Mouse (Mus musculus) megakaryocyte progenitor cell, adult 5-6 weeks (primary cell): ENCODE data around the gene Zfp384. TPM values are rescaled to one million over a fixed set of nuclear protein-coding genes. Genes with fewer than 3 reads are reported as not detected.
A peak's percentile ranks its signal among the peaks of the same experiment; 100 is the strongest.

Source experiments
- ATAC-seq: replicated peaks from 2 replicates; pipeline ENCODE4 v1.8.0; 2016; ENCODE audit warnings: mild to moderate bottlenecking, moderate TSS enrichment, inconsistent platforms; ENCODE audit not compliant: poor library complexity
- total RNA-seq, 2 experiments: library from RNA; stranded (forward) in 1 of 2; stranded (reverse) in 1 of 2; fragments of 157-497, 149-512 nt in 1 of 2; fragments of 200-1000 nt in 1 of 2; gene quantifications; 2 replicates each; pipeline versions ENCODE4 v1.2.3 to v1.2.4; 2015 to 2017

The Zfp384 gene
- total RNA-seq, 2 experiments from 2014 or later: 26.2 to 69.9 TPM

DNA sequence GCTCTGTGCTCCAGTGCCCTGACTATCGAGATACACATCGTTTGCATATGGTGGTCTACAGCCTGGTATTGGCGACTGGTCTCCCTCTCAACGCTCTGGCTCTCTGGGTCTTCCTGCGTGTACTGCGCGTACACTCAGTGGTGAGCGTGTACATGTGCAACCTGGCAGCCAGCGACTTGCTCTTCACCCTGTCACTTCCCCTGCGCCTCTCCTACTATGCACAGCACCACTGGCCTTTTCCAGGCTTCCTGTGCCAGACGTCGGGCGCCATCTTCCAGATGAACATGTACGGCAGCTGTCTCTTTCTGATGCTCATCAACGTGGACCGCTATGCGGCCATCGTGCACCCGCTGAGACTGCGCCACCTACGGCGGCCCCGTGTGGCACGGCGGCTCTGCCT lies 72.4 kb downstream of the Zfp384 start:
- no peak for ATAC-seq

DNA sequence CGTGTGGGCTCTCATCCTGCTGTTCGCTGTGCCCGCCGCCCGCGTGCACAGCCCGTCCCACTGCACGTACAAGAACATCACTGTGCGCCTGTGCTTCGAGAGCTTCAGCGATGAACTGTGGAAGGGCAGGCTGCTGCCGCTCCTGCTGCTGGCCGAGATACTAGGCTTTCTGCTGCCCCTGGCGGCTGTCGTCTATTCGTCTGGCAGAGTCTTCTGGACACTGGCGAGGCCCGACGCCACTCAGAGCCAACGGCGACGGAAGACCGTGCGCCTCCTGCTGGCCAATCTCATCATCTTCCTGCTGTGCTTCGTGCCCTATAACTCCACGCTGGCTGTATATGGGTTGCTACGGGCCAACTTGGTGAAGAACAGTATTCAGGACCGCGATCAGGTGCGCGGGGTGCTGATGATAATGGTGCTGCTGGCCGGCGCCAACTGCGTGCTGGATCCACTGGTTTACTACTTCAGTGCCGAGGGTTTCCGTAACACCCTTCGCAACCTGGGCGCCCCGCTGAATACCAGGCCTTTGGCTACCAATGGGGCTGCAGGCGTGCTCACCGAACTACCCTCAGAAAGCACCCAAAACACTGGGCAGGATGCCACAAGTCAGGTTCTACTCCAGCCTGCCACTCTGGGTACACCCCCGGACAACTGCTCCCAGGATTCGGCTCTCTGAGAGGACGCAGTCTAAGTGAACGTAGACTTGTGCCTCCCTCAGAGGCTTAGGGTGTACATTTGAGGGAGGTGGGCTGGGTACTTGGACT lies 73.0 kb downstream of the Zfp384 start:
- ATAC-seq: no peak

DNA sequence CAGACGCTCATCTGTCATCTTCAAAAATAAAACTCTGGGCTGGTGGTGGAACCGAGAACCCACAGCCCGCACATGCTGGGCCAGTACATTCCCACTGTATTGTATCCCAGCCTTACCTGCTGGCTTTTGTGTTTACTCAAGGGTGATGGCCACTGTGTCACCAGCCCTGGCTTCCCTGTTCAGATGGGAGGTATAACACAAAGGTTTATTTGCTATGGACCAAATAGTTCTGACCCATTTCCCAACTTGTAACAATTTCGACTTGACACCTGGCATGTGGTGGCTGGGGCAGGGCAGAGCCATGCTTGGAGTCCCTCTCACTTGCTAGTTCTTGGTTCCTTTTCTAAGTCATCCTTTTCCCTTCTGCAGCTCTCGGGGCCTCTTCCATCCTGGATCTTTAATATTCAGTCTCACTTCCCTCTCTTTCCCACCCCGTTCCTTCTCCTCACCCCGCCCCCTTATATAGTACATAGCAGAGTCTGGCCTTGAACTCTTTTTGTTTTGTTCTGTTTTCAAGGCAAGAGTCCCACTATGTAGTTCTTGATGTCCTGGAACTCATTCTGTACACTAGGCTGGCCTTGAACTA lies 73.9 kb downstream of the Zfp384 start:
- ATAC-seq: no peak

DNA sequence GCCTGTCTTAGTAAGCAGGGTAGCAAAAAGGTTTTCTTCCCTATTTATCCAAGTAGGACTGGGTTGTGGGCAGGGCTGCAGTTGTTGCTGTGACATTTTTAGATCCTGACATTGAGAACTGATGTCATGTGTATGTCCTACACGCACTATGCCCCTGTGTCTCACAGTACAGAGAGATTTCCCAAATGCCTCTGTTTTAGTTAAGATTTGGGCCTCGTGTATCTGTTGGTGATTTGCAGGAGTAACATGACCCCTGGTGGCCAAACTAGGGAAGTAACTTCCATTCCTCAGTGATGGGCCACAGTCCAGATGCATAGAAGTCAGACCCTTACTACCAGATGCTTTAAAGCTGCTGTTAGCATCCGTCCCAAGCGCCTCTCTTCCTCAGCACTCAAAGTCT lies 75.5 kb downstream of the Zfp384 start:
- ATAC-seq: peak; percentile 66

Other genes with a start within 250 kb of the Zfp384 start
- gene Eno2, start 239.5 kb upstream of the Zfp384 start, total RNA-seq (2015): not detected in 2 replicates
- gene Eno2, start 239.5 kb upstream of the Zfp384 start, total RNA-seq (2017): not detected in 2 replicates
- gene Lrrc23, start 229.4 kb upstream of the Zfp384 start, total RNA-seq (2015): not detected in 2 replicates
- gene Lrrc23, start 229.4 kb upstream of the Zfp384 start, total RNA-seq (2017): 0.17 TPM in 1 of 2 replicates, not detected in the other
- 1.6 and 2.2 TPM in 2 replicates for gene Spsb2, start 200.5 kb upstream of the Zfp384 start, total RNA-seq (2015)
- gene Spsb2, start 200.5 kb upstream of the Zfp384 start, total RNA-seq (2017): 6.0 and 9.0 TPM in 2 replicates
- 279 and 298 TPM in 2 replicates for gene Tpi1, start 194.8 kb upstream of the Zfp384 start, total RNA-seq (2015)
- gene Tpi1, start 194.8 kb upstream of the Zfp384 start, total RNA-seq (2017): 240 and 287 TPM in 2 replicates
- 42.0 and 46.7 TPM in 2 replicates for gene Usp5, start 179.7 kb upstream of the Zfp384 start, total RNA-seq (2015)
- gene Usp5, start 179.7 kb upstream of the Zfp384 start, total RNA-seq (2017): 86.1 and 87.7 TPM in 2 replicates
- gene Cdca3, start 179.6 kb upstream of the Zfp384 start, total RNA-seq (2015): 130 and 145 TPM in 2 replicates
- gene Cdca3, start 179.6 kb upstream of the Zfp384 start, total RNA-seq (2017): 149 and 159 TPM in 2 replicates
- not detected in 2 replicates for gene Gnb3, start 168.9 kb upstream of the Zfp384 start, total RNA-seq (2015)
- gene Gnb3, start 168.9 kb upstream of the Zfp384 start, total RNA-seq (2017): not detected in 2 replicates
- 1.3 and 3.5 TPM in 2 replicates for gene P3h3, start 151.4 kb upstream of the Zfp384 start, total RNA-seq (2015)
- 1.00 and 2.5 TPM in 2 replicates for gene P3h3, start 151.4 kb upstream of the Zfp384 start, total RNA-seq (2017)
- gene Gpr162, start 145.2 kb upstream of the Zfp384 start, total RNA-seq (2015): not detected in 2 replicates
- gene Gpr162, start 145.2 kb upstream of the Zfp384 start, total RNA-seq (2017): not detected in 2 replicates
- 0.42 and 1.0 TPM in 2 replicates for gene Cd4, start 120.9 kb upstream of the Zfp384 start, total RNA-seq (2015)
- 0.08 and 1.0 TPM in 2 replicates for gene Cd4, start 120.9 kb upstream of the Zfp384 start, total RNA-seq (2017)
- gene Lag3, start 97.4 kb upstream of the Zfp384 start, total RNA-seq (2015): 0.81 and 1.3 TPM in 2 replicates
- gene Lag3, start 97.4 kb upstream of the Zfp384 start, total RNA-seq (2017): 0.08 and 1.0 TPM in 2 replicates
- 15.9 and 18.8 TPM in 2 replicates for gene Ptms, start 89.0 kb upstream of the Zfp384 start, total RNA-seq (2015)
- 14.0 and 26.1 TPM in 2 replicates for gene Ptms, start 89.0 kb upstream of the Zfp384 start, total RNA-seq (2017)
- gene Mlf2, start 77.8 kb upstream of the Zfp384 start, total RNA-seq (2015): 71.3 and 82.7 TPM in 2 replicates
- 57.0 and 58.8 TPM in 2 replicates for gene Mlf2, start 77.8 kb upstream of the Zfp384 start, total RNA-seq (2017)
- 86.3 and 90.2 TPM in 2 replicates for gene Cops7a, start 43.6 kb upstream of the Zfp384 start, total RNA-seq (2015)
- gene Cops7a, start 43.6 kb upstream of the Zfp384 start, total RNA-seq (2017): 56.1 and 61.8 TPM in 2 replicates
- 0.15 TPM in 1 of 2 replicates, not detected in the other for gene Pianp, start 12.5 kb upstream of the Zfp384 start, total RNA-seq (2015)
- gene Pianp, start 12.5 kb upstream of the Zfp384 start, total RNA-seq (2017): not detected in 2 replicates
- gene Ing4, start 30.6 kb downstream of the Zfp384 start, total RNA-seq (2015): 22.8 and 25.2 TPM in 2 replicates
- gene Ing4, start 30.6 kb downstream of the Zfp384 start, total RNA-seq (2017): 44.4 and 49.8 TPM in 2 replicates
- gene Acrbp, start 40.5 kb downstream of the Zfp384 start, total RNA-seq (2015): 8.1 and 9.5 TPM in 2 replicates
- 3.6 and 5.8 TPM in 2 replicates for gene Acrbp, start 40.5 kb downstream of the Zfp384 start, total RNA-seq (2017)
- 6.7 and 10.6 TPM in 2 replicates for gene Lpar5, start 58.8 kb downstream of the Zfp384 start, total RNA-seq (2015)
- 3.5 and 6.7 TPM in 2 replicates for gene Lpar5, start 58.8 kb downstream of the Zfp384 start, total RNA-seq (2017)
- gene Chd4, start 86.8 kb downstream of the Zfp384 start, total RNA-seq (2015): 85.7 and 91.6 TPM in 2 replicates
- gene Chd4, start 86.8 kb downstream of the Zfp384 start, total RNA-seq (2017): 299 and 375 TPM in 2 replicates
- gene Nop2, start 122.8 kb downstream of the Zfp384 start, total RNA-seq (2015): 42.8 and 43.7 TPM in 2 replicates
- 82.3 and 83.8 TPM in 2 replicates for gene Nop2, start 122.8 kb downstream of the Zfp384 start, total RNA-seq (2017)
- gene Iffo1, start 136.1 kb downstream of the Zfp384 start, total RNA-seq (2015): 14.3 and 18.1 TPM in 2 replicates
- gene Iffo1, start 136.1 kb downstream of the Zfp384 start, total RNA-seq (2017): 14.2 and 15.7 TPM in 2 replicates
- gene Gapdh, start 157.3 kb downstream of the Zfp384 start, total RNA-seq (2015): 3,979 and 4,068 TPM in 2 replicates
- 1,418 and 1,569 TPM in 2 replicates for gene Gapdh, start 157.3 kb downstream of the Zfp384 start, total RNA-seq (2017)
- 205 and 228 TPM in 2 replicates for gene Ncapd2, start 182.6 kb downstream of the Zfp384 start, total RNA-seq (2015)
- gene Ncapd2, start 182.6 kb downstream of the Zfp384 start, total RNA-seq (2017): 207 and 256 TPM in 2 replicates
- gene Mrpl51, start 182.7 kb downstream of the Zfp384 start, total RNA-seq (2015): 144 and 171 TPM in 2 replicates
- gene Mrpl51, start 182.7 kb downstream of the Zfp384 start, total RNA-seq (2017): 128 and 156 TPM in 2 replicates
- gene Vamp1, start 206.4 kb downstream of the Zfp384 start, total RNA-seq (2015): 10.1 and 15.5 TPM in 2 replicates
- gene Vamp1, start 206.4 kb downstream of the Zfp384 start, total RNA-seq (2017): 6.2 and 9.1 TPM in 2 replicates
- 5.2 and 7.4 TPM in 2 replicates for gene Tapbpl, start 222.7 kb downstream of the Zfp384 start, total RNA-seq (2015)
- gene Tapbpl, start 222.7 kb downstream of the Zfp384 start, total RNA-seq (2017): 16.2 and 18.6 TPM in 2 replicates
- gene Cd27, start 227.9 kb downstream of the Zfp384 start, total RNA-seq (2015): 44.7 and 60.2 TPM in 2 replicates
- gene Cd27, start 227.9 kb downstream of the Zfp384 start, total RNA-seq (2017): 28.9 and 41.9 TPM in 2 replicates